Mouse (Mus musculus) mesoderm, embryonic 11.5 days (tissue): Measurements from ENCODE around the gene Gm28729.
"Not testable (repeated sequence)": the region's sequence is repeated elsewhere in the genome, so short reads cannot be mapped to it uniquely, and the experiment has no call there.

Experiments
- DNase-seq: peaks from one replicate; pipeline ENCODE4 v3.0.0-alpha.2; 2012; ENCODE audit warnings: low read depth, low spot score

Gene Gm28729

DNA sequence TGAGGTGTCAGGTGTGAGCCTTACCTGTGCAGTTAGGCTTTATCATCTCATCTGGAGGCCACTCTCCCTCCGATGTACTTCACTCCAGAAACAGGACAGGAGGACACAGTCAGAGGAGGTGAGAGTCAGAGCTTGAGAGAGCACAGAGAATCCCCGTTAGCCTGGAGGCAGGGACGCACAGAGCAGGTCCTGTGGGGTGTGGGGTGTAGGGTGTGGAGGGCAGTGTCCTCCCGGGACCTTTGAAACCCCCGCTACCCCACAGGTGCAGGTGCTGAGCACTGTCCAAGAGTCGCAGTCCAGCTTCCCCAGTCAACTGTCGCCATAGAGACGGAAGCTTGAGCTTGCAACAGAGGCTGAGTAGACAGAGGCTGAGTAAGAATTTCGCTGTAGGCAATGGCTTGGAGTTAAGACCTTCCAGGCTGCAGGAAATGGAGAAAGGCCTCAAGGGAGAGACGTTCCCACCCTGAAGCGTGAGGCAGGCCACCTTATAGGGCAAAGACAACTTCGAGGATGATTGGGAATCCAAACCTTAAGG is at the start of gene Gm28729:
Gene Gm28729, minus strand, starts transcription at position 293 of the 535 bp plus-strand sequence.
- no peak for DNase-seq

DNA sequence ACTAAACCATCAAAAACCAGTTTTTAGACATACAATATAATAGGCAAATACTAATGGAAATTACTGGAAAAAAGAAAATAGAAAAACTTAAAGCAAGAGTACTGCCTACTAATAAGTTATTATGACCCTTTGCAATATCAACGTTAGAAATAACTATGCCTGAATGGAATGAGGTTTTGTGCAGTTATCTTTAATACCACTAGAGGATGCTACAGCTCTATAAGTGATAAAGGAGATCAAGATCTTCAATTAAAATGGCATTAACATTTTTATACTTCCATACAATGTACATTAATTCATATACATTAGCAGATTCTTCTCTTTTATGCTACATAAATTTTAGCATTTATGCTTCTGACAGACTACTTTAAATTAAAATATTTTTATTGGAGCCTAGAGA is 48.2 kb upstream of the Gm28729 start:
- peak; percentile 12 for DNase-seq

DNA sequence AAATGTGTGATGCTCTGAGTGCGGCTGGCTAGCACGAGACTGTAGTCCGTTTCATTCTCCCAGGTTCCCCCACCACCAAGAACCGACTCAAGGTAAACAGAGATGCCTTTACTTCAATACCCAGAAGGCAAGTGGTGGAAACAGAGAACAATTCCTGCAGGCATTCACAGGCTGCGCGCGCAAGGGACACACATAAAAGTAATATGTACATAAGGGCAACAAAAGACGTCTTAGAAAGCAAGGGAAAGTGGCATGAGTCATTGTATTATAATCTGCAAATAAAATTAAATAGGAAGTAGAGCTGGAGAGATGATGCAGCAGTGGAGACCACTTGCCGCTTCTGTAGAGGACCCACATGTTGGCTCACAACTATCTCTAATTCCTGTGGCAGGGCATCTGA is 47.7 kb upstream of the Gm28729 start:
- no peak for DNase-seq

DNA sequence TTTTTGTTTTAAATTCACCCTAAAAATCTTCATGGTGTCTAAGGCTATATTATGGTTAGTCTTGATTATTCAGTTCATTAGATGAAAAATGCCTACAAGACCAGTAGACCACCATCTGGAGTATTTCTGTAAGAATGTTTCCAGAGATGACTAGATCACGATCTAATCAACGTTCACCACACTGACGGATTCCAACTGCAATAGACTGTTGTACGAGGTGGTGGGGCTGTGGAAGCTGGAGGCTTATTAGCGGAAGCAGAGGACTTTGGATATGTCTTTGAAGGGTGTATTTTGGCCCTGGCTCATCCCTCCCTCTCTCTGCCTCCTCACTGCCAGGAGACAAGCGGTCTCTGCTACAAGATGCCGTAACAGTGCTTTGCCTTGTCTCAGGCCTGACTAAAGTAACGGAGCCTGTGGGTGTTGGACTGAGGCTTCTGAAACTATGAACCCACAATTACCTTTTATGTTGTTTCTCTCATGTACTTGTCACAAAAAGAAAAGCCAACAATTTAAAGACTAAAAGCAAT is 41.5 kb upstream of the Gm28729 start:
- DNase-seq = no peak

DNA sequence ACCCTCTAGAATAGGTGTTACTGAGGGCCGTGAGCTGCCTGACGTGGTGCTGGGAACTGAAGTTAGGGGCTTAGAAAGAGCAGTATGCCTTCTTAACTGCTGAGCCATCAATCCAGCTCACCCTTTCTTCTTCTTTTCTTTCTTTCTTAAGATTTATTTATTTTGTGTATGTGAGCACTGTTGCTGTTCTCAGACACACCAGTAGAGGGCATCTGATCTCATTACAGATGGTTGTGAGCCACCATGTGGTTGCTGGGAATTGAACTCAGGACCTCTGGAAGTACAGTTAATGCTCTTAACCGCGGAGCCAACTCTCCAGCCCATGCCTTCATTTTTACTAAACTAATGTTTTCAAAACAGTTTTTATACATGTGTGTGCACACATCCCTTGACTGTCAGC is 38.4 kb upstream of the Gm28729 start:
- DNase-seq = no peak

DNA sequence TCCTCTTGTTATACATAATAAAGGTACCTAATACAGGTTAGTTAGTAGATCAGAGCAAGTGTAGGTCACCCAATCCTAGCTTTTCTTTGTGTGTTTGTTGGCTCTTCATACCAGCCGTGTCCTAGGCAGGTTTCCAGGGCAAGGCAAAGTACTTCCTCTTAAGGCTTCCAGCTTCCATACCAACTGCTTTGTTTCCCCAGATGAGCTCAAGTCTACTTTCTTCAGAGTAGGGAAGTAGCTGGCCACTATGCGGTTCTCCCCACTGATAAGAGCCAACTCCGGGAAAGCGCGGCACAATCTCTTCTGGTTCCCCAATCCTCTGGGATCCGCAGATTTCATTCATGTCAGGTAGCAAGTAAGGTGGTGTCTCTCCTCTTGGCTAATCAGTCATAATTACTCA is 34.1 kb upstream of the Gm28729 start:
- DNase-seq = no peak

DNA sequence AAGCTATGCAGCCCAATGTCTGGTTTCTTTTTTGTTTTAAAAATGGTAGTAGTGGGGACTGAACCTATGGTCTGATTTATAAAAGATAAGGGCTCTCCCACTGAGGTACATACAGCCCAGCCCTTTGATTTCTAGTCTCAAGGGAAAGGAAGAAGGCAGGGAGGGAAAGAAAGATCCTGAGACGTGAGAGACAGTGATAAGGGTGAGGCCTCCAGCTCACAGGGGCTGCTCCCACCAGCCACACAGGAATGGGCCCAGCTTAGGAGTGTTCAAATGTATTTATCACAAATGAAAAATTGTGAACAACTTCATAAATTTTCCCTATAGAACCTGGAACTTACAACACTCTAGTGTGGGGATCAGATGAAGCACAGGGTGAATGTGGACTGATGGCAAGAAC is 33.5 kb upstream of the Gm28729 start:
- DNase-seq = no peak

DNA sequence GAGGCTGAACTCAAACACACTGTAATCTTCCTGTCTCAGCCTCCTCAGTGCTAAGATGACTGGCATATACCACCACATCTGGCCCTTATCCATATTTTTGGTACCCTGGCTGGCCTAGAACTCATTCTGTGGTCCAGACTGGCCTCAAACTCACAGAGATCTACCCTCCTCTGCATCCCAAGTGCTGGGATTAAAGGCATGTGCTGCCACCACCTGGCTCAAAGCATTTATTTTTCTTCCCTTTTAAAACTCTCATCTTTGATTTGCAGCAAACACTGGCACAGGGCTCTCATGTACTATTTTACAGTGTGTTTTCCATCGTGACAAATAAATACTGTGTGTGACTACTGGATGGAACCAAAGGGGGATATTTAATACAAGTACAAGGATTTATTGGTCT is 29.0 kb upstream of the Gm28729 start:
- no peak for DNase-seq

DNA sequence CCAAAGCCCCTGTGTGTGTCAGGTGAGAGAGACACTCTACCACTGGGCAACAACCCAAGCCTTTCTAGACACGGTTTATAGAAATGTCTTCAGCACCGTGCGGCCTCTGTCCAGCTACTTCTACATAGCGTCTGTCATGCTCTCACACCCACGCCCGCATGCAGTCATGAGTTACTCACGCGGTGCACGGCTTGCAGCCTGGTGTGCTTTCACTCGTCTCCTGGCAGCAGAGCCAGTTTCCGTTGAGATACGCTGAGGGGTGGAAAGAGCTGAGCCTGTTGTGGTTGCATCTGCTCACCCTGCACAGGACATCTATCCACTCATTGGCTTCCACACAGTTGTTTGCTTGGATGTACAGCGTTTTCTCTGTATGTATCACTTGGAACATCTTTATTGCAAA is 20.3 kb upstream of the Gm28729 start:
- no peak for DNase-seq

DNA sequence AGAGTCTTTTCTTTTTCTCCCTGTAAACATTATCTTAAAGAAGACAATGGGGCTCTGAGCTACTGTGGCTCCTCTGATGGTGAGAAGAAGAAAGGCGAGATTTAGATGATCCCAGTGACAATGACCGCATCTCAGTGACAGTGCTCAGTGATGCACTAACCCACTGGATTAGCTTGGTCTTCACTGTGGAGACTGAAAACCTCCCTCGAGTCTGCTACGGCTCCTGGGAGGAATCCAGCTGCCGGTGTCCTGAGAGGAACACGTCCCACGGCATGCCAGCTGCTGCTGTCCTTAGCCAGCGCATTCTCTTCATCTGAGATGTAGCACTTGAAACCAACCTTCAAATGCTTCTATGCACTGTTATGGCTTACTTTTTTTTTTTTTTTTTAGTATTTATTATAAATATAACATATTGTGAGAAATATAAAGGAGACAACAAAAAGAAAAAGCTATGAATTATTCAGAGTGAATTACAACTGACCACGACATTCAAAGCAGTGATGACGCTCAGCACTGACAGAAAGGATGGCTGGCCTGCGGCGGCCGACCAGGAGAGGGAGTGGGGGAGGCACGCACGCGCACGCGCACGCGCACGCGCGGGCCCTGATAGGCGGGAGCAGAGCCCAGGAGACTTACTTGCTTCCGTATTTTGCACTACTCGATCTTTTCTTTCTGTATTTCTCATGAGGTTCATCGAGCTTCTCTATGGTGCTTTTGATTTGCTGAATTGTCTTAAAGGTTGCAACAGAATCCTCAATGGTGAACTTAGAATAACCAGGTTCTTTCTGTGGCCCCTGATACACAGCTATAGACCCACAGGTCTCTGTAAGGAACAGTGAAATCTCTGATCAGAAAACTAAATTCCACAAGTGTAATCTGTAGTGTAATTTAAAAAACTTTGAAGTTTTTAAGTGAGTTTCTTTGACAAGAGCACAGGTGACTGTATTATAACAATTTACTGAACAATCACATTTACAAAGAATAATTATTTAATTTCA is 18.9 kb upstream of the Gm28729 start:
- peak; percentile 77 for DNase-seq

DNA sequence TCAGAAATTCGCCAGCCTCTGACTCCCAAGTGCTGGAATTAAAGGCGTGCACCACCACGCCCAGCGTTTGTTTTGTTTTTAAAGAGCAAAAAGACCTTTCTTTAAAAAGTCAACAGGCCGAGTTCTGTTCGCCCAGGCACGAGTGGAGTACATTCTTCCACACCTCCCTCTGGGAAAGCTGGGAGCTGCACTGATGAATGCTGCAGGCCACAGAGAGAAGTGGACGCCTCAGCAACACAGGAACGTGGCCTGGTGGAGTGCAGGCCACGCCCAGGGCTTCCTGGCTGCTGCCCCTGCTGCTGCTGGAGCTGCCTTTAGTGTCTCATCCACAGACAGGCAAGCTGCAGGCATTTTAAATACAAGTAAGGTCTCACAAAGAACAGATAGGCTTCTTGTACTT is 13.9 kb upstream of the Gm28729 start:
- DNase-seq = no peak

DNA sequence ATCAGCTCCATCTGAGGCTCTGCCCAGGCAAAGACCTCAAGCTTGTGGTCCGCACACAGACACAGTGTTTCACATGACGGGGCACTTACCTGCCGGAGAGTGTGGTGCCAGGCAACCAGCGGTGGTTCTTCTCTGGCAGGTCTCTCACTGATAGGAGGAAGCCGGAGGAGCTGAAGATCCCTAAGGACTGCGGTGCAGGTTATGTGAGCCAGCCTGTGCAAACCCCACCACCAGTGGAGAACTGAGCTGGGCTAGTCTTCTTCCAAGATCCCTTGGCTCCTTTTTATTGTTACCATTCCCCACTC is 12.5 kb upstream of the Gm28729 start:
- no peak for DNase-seq

DNA sequence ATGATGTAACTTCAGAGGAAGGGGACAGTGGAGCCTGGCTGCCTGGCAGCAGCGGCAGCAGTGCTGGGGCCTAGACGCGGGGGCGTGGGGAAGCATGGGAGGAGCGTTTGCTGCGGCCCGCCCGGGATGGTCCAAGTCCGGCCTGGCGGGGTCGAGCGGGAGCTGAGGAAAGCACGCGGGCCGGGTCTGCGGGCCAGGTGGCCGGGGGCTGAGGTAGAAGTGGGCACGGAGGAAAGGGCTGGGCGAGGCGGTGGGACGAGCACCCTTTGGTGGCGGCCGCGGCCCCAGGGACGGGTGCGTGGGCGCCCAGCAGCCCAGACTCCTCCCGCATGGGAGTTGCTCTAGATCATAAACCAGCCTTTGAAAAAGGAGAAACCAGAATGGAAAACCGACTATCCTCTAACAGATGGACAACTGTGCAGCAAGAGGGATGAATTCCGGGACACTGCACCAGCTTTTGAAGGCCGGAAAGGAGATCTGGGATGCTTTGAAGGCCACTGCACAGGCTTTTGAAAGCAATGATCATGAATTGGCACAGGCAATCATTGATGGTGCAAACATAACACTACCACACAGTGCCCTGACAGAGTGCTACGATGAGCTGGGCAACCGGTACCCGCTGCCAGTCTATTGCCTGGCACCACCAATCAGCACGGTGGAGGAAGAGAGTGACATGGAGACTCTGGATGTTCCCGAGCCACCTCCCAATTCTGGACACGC is 12.0 kb upstream of the Gm28729 start:
- DNase-seq = peak; percentile 39

DNA sequence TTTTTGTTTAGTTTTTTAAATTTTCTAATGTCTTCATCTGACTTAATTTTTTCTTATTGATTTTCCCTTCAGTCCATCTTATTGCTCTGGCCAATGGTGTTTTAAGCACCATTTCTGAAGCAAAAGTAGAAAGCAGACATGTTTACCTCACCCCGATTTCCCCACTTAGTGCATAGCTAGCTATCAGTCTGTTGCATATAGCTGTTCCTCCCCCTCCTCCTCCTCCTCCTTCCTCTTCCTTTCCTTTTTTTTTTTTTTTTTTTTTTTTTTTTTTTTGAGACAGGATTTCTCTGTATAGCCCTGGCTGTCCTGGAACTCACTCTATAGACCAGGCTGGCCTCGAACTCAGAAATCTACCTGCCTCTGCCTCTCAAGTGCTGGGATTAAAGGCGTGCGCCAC is 11.0 kb upstream of the Gm28729 start:
- not testable (repeated sequence) for DNase-seq

DNA sequence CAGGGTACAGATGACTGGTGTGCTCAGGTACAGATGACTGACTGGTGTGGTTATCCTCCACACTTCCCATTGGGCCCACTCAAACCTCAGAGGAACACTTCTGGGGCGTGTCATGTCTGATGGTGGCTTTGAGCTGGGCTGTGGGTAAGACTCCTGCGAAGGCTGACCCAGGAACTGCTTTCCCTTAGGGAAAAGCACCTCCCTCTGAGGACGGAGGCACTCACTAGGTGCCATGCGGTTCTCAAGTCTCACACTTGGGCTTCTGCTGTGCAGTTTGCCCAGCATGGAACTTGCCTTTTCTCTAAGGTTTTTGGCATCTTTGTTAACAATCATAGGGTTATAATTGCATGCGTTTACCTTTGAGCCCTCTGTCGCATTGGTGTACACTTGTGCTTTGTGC is 10.4 kb upstream of the Gm28729 start:
- no peak for DNase-seq

DNA sequence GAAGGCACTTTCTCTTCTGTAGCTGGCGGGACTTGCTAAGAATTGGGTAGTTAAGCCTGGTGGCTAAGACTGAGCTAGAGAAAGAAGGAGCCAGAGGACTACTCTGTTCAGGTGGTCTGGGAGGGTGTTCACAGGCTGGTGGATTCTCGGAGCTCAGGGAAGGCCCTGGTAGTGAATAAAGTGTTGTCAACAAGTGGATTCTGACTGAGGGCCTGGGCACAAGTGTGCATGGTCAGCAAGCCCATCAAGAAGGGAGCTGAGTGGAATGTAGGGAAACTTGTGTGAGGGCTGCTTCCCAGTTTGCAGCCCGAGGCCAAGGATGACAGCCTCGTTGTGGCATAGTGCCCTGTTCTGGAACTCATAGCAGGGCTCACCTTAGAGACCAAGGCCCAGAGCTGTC is 9.2 kb upstream of the Gm28729 start:
- no peak for DNase-seq

DNA sequence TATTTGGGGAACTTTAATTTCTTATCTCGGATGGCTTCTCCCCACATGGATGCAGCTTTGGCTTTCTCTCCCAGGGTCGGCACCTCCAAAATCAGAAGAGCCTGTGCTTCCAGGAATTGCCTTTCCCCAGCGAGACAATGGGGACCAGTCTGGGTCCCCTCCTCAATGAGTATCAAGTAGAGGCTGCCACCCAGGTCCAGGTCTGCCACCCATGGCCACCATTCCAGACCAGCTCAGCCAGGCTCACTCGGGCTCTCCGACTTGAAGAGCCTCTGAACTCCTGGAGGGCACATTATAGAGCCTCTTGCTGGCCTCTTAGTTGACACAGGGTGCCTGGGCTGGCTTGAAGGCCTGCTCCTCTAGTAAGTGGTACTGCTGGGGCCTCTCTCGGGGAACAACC is 8.4 kb upstream of the Gm28729 start:
- no peak for DNase-seq

DNA sequence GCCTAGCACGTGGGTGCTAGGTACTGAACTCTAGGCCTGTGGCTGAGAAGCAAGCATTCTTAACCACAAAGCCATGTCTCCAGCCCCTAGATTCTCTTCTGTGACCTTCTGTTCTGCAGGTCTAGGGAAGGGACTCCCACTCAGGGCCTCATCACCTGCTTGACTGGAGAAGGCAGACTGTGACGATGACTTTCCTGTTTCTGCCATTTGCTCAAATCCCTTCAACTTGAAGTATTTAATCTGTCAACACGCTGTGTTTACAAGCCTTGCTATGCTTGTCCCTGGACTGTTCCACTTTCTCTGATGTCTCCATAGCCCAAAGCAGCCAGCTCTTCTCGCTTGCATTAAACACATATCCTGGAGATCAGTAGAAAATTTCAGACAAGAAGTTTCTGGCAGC is 7.5 kb upstream of the Gm28729 start:
- no peak for DNase-seq

DNA sequence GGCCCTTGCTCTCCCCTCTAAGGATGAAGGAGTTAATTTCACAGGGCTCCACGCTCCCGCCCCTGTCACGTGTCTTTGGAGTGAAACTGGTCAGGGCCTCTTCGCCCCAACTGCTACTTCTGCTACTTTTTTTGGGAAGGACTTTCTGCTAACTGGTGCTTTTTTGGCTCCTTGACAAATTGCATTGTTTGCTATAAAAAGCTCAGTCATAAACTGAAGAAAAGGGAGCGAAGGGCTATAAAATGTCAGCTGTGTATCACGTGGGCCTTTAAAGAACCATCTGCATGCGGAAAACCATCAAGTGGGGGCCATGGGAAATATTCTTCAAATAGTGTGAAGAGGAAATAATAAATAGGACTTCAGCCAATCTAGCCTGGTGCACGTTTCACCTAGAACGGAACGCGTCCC is 5.6 kb upstream of the Gm28729 start:
- DNase-seq = no peak

DNA sequence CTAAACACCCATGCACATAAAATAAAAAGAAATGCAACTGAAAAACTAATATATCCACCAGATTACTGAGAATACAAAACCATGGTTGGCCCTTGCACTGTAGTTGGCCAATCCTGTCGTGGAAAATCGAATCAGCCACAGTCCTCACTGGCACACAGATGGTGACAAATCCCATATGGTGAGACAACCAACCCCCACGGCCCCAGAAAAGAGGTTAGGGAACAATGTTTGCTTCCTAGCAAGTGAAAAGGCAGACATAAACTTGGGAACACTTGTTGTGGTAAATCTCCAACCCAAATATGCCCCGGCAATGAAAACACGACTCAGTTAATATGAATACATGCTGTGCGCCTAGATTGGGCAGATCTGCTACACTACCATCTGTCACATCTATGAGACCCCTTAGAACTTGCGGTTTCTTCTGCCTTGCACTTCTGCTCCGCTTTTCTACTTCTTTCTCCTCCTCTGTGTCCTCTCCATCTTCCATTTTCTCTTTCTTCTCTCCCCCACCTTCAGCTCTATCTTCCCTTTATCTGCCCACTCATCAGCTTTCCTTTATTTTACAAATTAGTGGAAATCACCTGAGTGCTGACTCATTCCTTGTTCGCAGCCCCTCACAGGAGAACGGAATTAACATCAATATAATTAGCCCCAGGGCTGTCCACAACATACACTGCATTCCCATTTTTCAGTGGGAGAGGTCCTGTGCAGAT is 5.1 kb upstream of the Gm28729 start:
- DNase-seq = no peak

DNA sequence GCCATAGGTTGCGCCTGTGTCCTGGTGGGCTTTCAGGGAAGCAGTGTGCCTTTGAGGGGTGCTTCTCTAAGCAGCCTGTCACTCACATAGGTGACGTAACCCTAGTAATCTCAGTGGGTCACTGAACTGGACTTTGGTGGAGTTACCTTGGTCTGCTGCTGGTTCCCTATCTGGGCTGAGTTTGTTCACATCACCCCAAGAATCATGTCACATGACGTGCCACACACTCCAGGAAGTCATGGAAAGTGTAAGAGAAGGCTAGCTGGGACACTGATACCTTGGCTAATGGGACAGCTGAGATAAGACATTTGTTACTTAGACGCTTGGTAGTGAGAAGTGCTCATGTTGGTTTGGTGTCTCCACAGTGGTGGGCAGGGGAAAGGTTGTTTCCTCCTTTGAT is 947 bp upstream of the Gm28729 start:
- no peak for DNase-seq

DNA sequence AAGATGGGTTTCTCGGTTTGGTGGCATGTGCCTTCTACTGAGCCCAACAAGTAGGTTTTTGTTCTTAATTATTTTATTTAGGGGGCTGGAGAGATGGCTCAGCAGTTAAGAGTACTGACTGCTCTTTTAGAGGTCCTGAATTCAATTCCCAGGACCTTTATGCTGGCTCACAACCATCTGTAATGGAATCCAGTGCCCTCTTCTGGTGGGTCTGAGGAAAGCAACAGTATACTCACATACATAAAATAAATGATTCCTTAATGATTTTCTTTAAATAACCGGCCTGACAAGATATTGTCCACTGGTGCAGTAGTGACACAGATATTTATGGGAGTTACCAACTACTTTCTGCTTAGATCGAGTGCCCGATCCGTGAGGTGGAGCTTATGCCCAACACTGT is 1.9 kb downstream of the Gm28729 start:
- no peak for DNase-seq
